Mouse (Mus musculus): ENCODE data around the gene Naa38.

Gene Naa38

GRCm38 (mm10) chr11:69443328-69443727, 48.0 kb downstream of the Naa38 start:
- no peak for DNase-seq
